11 mouse cellular contexts compared by ENCODE assay signal in the genomic region with DNA sequence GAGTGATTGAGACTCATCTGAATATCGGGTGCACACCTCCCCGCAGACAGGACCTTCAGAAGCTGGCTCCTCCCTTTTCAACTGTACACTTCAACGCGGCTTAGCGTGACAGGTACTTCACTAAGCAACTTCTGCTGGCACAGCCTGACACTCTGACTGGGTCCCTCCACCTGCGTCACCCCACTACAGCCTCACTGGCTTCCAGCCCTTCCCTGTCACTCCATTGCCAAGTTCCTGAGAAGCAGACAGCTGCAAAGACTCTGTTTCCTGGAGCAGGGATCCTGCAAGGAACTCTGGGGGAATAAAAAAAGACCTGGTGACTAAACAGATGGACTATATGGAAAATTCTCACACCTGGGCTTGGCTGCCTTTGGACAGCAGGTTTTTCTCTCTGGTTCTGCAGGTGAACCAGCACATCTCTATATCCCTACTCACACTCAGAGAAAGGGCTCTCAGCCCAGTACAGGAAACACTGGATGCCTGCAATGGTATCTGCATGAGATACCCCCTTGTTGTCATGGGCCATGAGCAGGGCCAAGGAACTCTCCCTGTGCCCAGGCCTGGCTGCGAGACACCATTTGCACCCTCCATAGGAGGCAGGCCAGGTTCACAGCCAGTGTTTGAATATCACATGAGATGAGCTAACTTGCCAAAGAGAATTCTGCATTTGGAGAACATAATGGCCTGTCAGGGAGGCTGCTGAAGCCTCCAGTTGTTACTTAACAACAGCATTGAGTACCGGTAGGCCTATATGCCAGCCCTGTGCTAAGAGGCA. TPM values are rescaled to one million over a fixed set of nuclear protein-coding genes. Genes with fewer than 3 reads are reported as not detected.
DNase-seq lines count a peak whose midpoint lies in the region; ATAC-seq lines count a peak whose summit lies in the region.
"Had no signal": no experiment of that assay in that cellular context is flagged by ENCODE, and none has a peak within 500 bp of the region (broad histone marks: within the 10 kb centered on the region; RNA-seq: fewer than 3 reads in every experiment).

No protein-coding gene starts in this region.

- no peak overlapping the region for H3K4me3 ChIP-seq in hindbrain, embryonic 13.5 days
- H3K4me3 ChIP-seq in hindbrain, embryonic 11.5 days (ENCODE audit: low read depth, low read length): no peak overlapping the region
- no peak overlapping the region for H3K4me3 ChIP-seq in heart, embryonic 15.5 days
- H3K4me3 ChIP-seq in lung, embryonic 15.5 days: no peak overlapping the region
- H3K4me3 ChIP-seq in liver, embryonic 12.5 days: no peak overlapping the region
- H3K4me3 ChIP-seq: erythroblast, embryonic 14.5 days; midbrain, embryonic 12.5 days had no signal

- H3K27ac ChIP-seq in hindbrain, embryonic 13.5 days: peak overlapping the region; percentile 58; the same call in 1 of the 2 replicates
- no peak overlapping the region for H3K27ac ChIP-seq in hindbrain, embryonic 11.5 days (ENCODE audit: low read depth, low read length)
- H3K27ac ChIP-seq in heart, embryonic 15.5 days: peak overlapping the region; percentile 87
- H3K27ac ChIP-seq in lung, embryonic 15.5 days: no peak overlapping the region
- H3K27ac ChIP-seq in liver, embryonic 12.5 days: no peak overlapping the region
- H3K27ac ChIP-seq: midbrain, embryonic 12.5 days had no signal

- 0 out of 2 replicates have a peak, but pooled peaks cover 3% of the 10 kb centered on the region for H3K36me3 ChIP-seq in hindbrain, embryonic 13.5 days
- H3K36me3 ChIP-seq in hindbrain, embryonic 11.5 days (ENCODE audit: control insufficient read depth, insufficient read depth, low read length): no peaks in the 10 kb centered on the region
- 0 out of 2 replicates have a peak, but pooled peaks cover under 1% of the 10 kb centered on the region for H3K36me3 ChIP-seq in heart, embryonic 15.5 days
- H3K36me3 ChIP-seq in lung, embryonic 15.5 days: no peaks in the 10 kb centered on the region
- H3K36me3 ChIP-seq in liver, embryonic 12.5 days: no peaks in the 10 kb centered on the region
- H3K36me3 ChIP-seq: midbrain, embryonic 12.5 days had no signal

- no peak for DNase-seq in hindbrain, embryonic 11.5 days (ENCODE audit: low spot score)
- peak; percentile 26 to 45 for DNase-seq in gastrocnemius, adult 8-10 months (ENCODE audit: low spot score in 2 of 2)
- DNase-seq in adipocyte (ENCODE audit: low spot score): no peak
- DNase-seq in spleen, postnatal 10 days (ENCODE audit: low spot score in 2 of 2): no peak
- DNase-seq: layer of hippocampus, postnatal 36 days had no signal

- H3K27me3 ChIP-seq in hindbrain, embryonic 13.5 days: no peaks in the 10 kb centered on the region
- no peaks in the 10 kb centered on the region for H3K27me3 ChIP-seq in hindbrain, embryonic 11.5 days (ENCODE audit: control insufficient read depth, insufficient read depth, low read length)
- no peaks in the 10 kb centered on the region for H3K27me3 ChIP-seq in heart, embryonic 15.5 days
- no peaks in the 10 kb centered on the region for H3K27me3 ChIP-seq in lung, embryonic 15.5 days
- no peaks in the 10 kb centered on the region for H3K27me3 ChIP-seq in liver, embryonic 12.5 days (replicated peaks)
- H3K27me3 ChIP-seq: midbrain, embryonic 12.5 days had no signal

- ATAC-seq in hindbrain, embryonic 13.5 days (ENCODE audit: low FRiP score): no peak
- no peak for ATAC-seq in hindbrain, embryonic 11.5 days (ENCODE audit: low FRiP score)
- ATAC-seq in heart, embryonic 15.5 days (replicated peaks; ENCODE audit: insufficient number of reproducible peaks, insufficient read depth, low FRiP score, low read depth): peak; percentile 69
- peak; percentile 25; the same call in 1 of the 2 replicates for ATAC-seq in lung, embryonic 15.5 days (ENCODE audit: borderline replicate concordance, extremely low read depth, low FRiP score, low TSS enrichment)
- no peak for ATAC-seq in liver, embryonic 12.5 days

- no peaks in the 10 kb centered on the region for H3K9me3 ChIP-seq in hindbrain, embryonic 13.5 days
- H3K9me3 ChIP-seq in hindbrain, embryonic 11.5 days (ENCODE audit: control insufficient read depth, low read length): no peaks in the 10 kb centered on the region
- no peaks in the 10 kb centered on the region for H3K9me3 ChIP-seq in heart, embryonic 15.5 days (replicated peaks)
- H3K9me3 ChIP-seq in lung, embryonic 15.5 days: no peaks in the 10 kb centered on the region
- H3K9me3 ChIP-seq in liver, embryonic 12.5 days (replicated peaks): no peaks in the 10 kb centered on the region
- H3K9me3 ChIP-seq: midbrain, embryonic 12.5 days had no signal

- H3K4me2 ChIP-seq in hindbrain, embryonic 13.5 days: no peak overlapping the region
- H3K4me2 ChIP-seq in hindbrain, embryonic 11.5 days (replicated peaks; ENCODE audit: low read depth, low read length): no peak overlapping the region
- H3K4me2 ChIP-seq in heart, embryonic 15.5 days: peak overlapping the region; percentile 44
- no peak overlapping the region for H3K4me2 ChIP-seq in lung, embryonic 15.5 days
- H3K4me2 ChIP-seq in liver, embryonic 12.5 days: no peak overlapping the region
- H3K4me2 ChIP-seq: midbrain, embryonic 12.5 days had no signal

- WGBS in hindbrain, embryonic 13.5 days: 85% methylated on average over 8 of the region's 8 CpGs
- WGBS in hindbrain, embryonic 11.5 days: 92% methylated on average over 8 of the region's 8 CpGs
- WGBS in heart, embryonic 15.5 days: 37% methylated on average over 8 of the region's 8 CpGs
- 49% methylated on average over 8 of the region's 8 CpGs for whole genome bisulfite sequencing in lung, embryonic 15.5 days
- 64% methylated on average over 8 of the region's 8 CpGs for WGBS in liver, embryonic 12.5 days (ENCODE audit: insufficient replicate concordance)

- H3K4me1 ChIP-seq in hindbrain, embryonic 13.5 days (replicated peaks): peaks cover 62% of the 10 kb centered on the region
- 0 out of 2 replicates have a peak, but pooled peaks cover 3% of the 10 kb centered on the region for H3K4me1 ChIP-seq in hindbrain, embryonic 11.5 days (replicated peaks; ENCODE audit: control insufficient read depth, insufficient read depth, low read length)
- peaks cover 59% of the 10 kb centered on the region for H3K4me1 ChIP-seq in heart, embryonic 15.5 days (replicated peaks)
- peaks cover 73% of the 10 kb centered on the region for H3K4me1 ChIP-seq in lung, embryonic 15.5 days
- H3K4me1 ChIP-seq in liver, embryonic 12.5 days: peaks cover 8% of the 10 kb centered on the region; the same call in 1 of the 2 replicates

- 0 out of 2 replicates have a peak overlapping the region, but pooled peaks have one; percentile 4 for H3K9ac ChIP-seq in hindbrain, embryonic 13.5 days
- H3K9ac ChIP-seq in hindbrain, embryonic 11.5 days (ENCODE audit: low read depth, low read length): no peak overlapping the region
- no peak overlapping the region for H3K9ac ChIP-seq in heart, embryonic 15.5 days
- no peak overlapping the region for H3K9ac ChIP-seq in lung, embryonic 15.5 days
- no peak overlapping the region for H3K9ac ChIP-seq in liver, embryonic 12.5 days
- H3K9ac ChIP-seq: midbrain, embryonic 12.5 days had no signal

RNA-seq across cellular contexts. Expression of gene Nuak1, which starts 44.3 kb away (rescaled TPM):
- polyA plus RNA-seq in hindbrain, embryonic 13.5 days (2015; fragmentation: Nextera tagmentation; extraction: Ambion mirVana): 4.6 and 4.8 TPM in 2 replicates
- polyA plus RNA-seq in hindbrain, embryonic 11.5 days (2014; fragmentation: Nextera tagmentation; extraction: Ambion mirVana): 5.1 and 5.7 TPM in 2 replicates
- total RNA-seq in gastrocnemius, adult 8-10 months (2022): 10 to 100 TPM; 16.4 to 23.6 (median 17.2) TPM
- 3.1 TPM in 2 replicates for polyA plus RNA-seq in heart, embryonic 15.5 days (2015; fragmentation: Nextera tagmentation; extraction: Ambion mirVana)
- 2.0 and 2.6 TPM in 2 replicates for polyA plus RNA-seq in lung, embryonic 15.5 days (2015; fragmentation: Nextera tagmentation; extraction: Ambion mirVana)
- 0.25 and 0.31 TPM in 2 replicates for polyA plus RNA-seq in liver, embryonic 12.5 days (2016; fragmentation: Nextera tagmentation; extraction: Ambion mirVana)

Comparison
In these comparisons a context has a peak if more than half of its experiments do, and no peak if none do; other contexts are left out.
1. H3K27ac ChIP-seq: peak in hindbrain, embryonic 13.5 days (single experiment) and heart, embryonic 15.5 days (single experiment); none in hindbrain, embryonic 11.5 days (single experiment), lung, embryonic 15.5 days (single experiment) and liver, embryonic 12.5 days (single experiment).
2. ATAC-seq: peak in heart, embryonic 15.5 days (single experiment) and lung, embryonic 15.5 days (single experiment); none in hindbrain, embryonic 13.5 days (single experiment), hindbrain, embryonic 11.5 days (single experiment) and liver, embryonic 12.5 days (single experiment).
3. DNase-seq: peak in gastrocnemius, adult 8-10 months (2 of 2); none in hindbrain, embryonic 11.5 days (single experiment), adipocyte (single experiment) and spleen, postnatal 10 days (0 of 2).